12 mouse cellular contexts compared by ENCODE assay signal in genomic region chr4:107458907-107459306, GRCm38 (mm10). TPM values are rescaled to one million over a fixed set of nuclear protein-coding genes. Genes with fewer than 3 reads are reported as not detected.
A peak's percentile ranks its signal among the peaks of the same experiment; 100 is the strongest.
DNase-seq lines count a peak whose midpoint lies in the region; ATAC-seq lines count a peak whose summit lies in the region.
"Had no signal": no experiment of that assay in that cellular context is flagged by ENCODE, and none has a peak within 500 bp of the region (broad histone marks: within the 10 kb centered on the region; RNA-seq: fewer than 3 reads in every experiment).

No protein-coding gene starts in this region.

- peaks cover 14% of the 10 kb centered on the region for H3K27me3 ChIP-seq in liver, embryonic 15.5 days
- no peaks in the 10 kb centered on the region for H3K27me3 ChIP-seq in hindbrain, embryonic 13.5 days
- H3K27me3 ChIP-seq: Patski had no signal

- H3K4me3 ChIP-seq in liver, embryonic 15.5 days (replicated peaks) = 0 out of 2 replicates have a peak overlapping the region, but pooled peaks have one; percentile 7
- no peak overlapping the region for H3K4me3 ChIP-seq in hindbrain, embryonic 13.5 days
- H3K4me3 ChIP-seq: midbrain, embryonic 10.5 days had no signal

- ATAC-seq in liver, embryonic 15.5 days (ENCODE audit: insufficient read depth) = peak; percentile 95
- no peak for ATAC-seq in hindbrain, embryonic 13.5 days (ENCODE audit: low FRiP score)
- ATAC-seq: Patski had no signal

- peak overlapping the region; percentile 57 for H3K4me2 ChIP-seq in liver, embryonic 15.5 days
- no peak overlapping the region for H3K4me2 ChIP-seq in hindbrain, embryonic 13.5 days

- H3K9ac ChIP-seq in liver, embryonic 15.5 days = peak overlapping the region; percentile 16; the same call in 1 of the 2 replicates
- no peak overlapping the region for H3K9ac ChIP-seq in hindbrain, embryonic 13.5 days

- intact Hi-C loops in gastrocnemius, postnatal 36 days (cut with DNase I) = no loop called here

- DNase-seq in 3T3-L1 (ENCODE audit: low read depth, low spot score) (peak; percentile 60), 416B (ENCODE audit: low read depth) (peak; percentile 13)
- DNase-seq in c-Kit-positive CD71-positive TER-119-positive erythroid progenitor cells, embryonic 14.5 days (ENCODE audit: low spot score) = peak; percentile 76
- DNase-seq in urinary bladder, postnatal 36 days (ENCODE audit: low spot score in 2 of 2) = no peak
- no peak for DNase-seq in gastrocnemius, postnatal 36 days
- no peak for DNase-seq in layer of hippocampus, adult 18-20 months (ENCODE audit: low spot score in 2 of 2)
- DNase-seq: heart, postnatal 10 days; lung, adult 18-20 months had no signal

- H3K9me3 ChIP-seq in liver, embryonic 15.5 days (replicated peaks) = no peaks in the 10 kb centered on the region
- no peaks in the 10 kb centered on the region for H3K9me3 ChIP-seq in hindbrain, embryonic 13.5 days
- H3K9me3 ChIP-seq: midbrain, embryonic 10.5 days had no signal

- 23% methylated on average over 17 of the region's 17 CpGs for WGBS in liver, embryonic 15.5 days (ENCODE audit: insufficient replicate concordance)
- WGBS in hindbrain, embryonic 13.5 days = 91% methylated on average over 17 of the region's 17 CpGs

- H3K4me1 ChIP-seq in liver, embryonic 15.5 days (replicated peaks) = peaks cover 35% of the 10 kb centered on the region
- 0 out of 2 replicates have a peak, but pooled peaks cover 4% of the 10 kb centered on the region for H3K4me1 ChIP-seq in hindbrain, embryonic 13.5 days (replicated peaks)

- no peaks in the 10 kb centered on the region for H3K36me3 ChIP-seq in liver, embryonic 15.5 days (replicated peaks)
- no peaks in the 10 kb centered on the region for H3K36me3 ChIP-seq in hindbrain, embryonic 13.5 days
- H3K36me3 ChIP-seq: midbrain, embryonic 10.5 days had no signal

- peak overlapping the region; percentile 88 for H3K27ac ChIP-seq in liver, embryonic 15.5 days (replicated peaks)
- H3K27ac ChIP-seq in hindbrain, embryonic 13.5 days = no peak overlapping the region

RNA-seq across cellular contexts. Expression of gene Glis1, which starts 24.5 kb away (rescaled TPM):
- polyA plus RNA-seq in liver, embryonic 15.5 days (2015; fragmentation: Nextera tagmentation; extraction: Ambion mirVana) = 0.14 and 0.38 TPM in 2 replicates
- under 1 TPM; 0.20 to 0.23 TPM for total RNA-seq in gastrocnemius, postnatal 36 days (2021)
- polyA plus RNA-seq in hindbrain, embryonic 13.5 days (2015; fragmentation: Nextera tagmentation; extraction: Ambion mirVana) = 1.7 and 1.8 TPM in 2 replicates
- 1 to 10 TPM; 2.1 to 2.4 TPM for total RNA-seq in layer of hippocampus, adult 18-20 months (2021)

Comparison
In these comparisons a context has a peak if more than half of its experiments do, and no peak if none do; other contexts are left out.
1. DNase-seq: peak in 3T3-L1 (single experiment), 416B (single experiment) and c-Kit-positive CD71-positive TER-119-positive erythroid progenitor cells, embryonic 14.5 days (single experiment); none in urinary bladder, postnatal 36 days (0 of 2), gastrocnemius, postnatal 36 days (0 of 2) and layer of hippocampus, adult 18-20 months (0 of 2).